Mouse (Mus musculus) hindbrain, embryonic 14.5 days (tissue): ENCODE measurements around the gene Psmb7. TPM values are rescaled to one million over a fixed set of nuclear protein-coding genes. Genes with fewer than 3 reads are reported as not detected.

Experiments used
- ATAC-seq: fragments of 200-750 bp; cut with Nextera tagmentation; 2 replicates; pipeline ENCODE4 v1.8.0; 2017; ENCODE audit warnings: moderate number of reproducible peaks, mild to moderate bottlenecking, moderate TSS enrichment, moderate library complexity; ENCODE audit not compliant: low FRiP score
- DNase-seq: peaks from one replicate; pipeline ENCODE4 v3.0.0-alpha.2; 2015; ENCODE audit warnings: low spot score
- H3K27ac ChIP-seq: fragments of 300-500 bp; sonication (generic); 2 replicates; pipeline ENCODE4 v1.5.1; 2014; ENCODE audit warnings: mild to moderate bottlenecking, moderate library complexity
- H3K27me3 ChIP-seq: fragments of 300-500 bp; sonication (generic); 2 replicates; pipeline ENCODE4 v1.6.1; 2014; ENCODE audit warnings: mild to moderate bottlenecking, low read length, mixed read lengths; ENCODE audit not compliant: control insufficient read depth, insufficient read depth
- H3K36me3 ChIP-seq: fragments of 300-500 bp; sonication (generic); replicated peaks from 2 replicates; pipeline ENCODE4 v1.6.1; 2014; ENCODE audit not compliant: control insufficient read depth, insufficient read depth
- H3K4me1 ChIP-seq: fragments of 300-500 bp; sonication (generic); replicated peaks from 2 replicates; pipeline ENCODE4 v1.6.1; 2014; ENCODE audit warnings: antibody characterized with exemption, low read length, mixed read lengths; ENCODE audit not compliant: control insufficient read depth, insufficient read depth
- H3K4me2 ChIP-seq: fragments of 300-500 bp; sonication (generic); replicated peaks from 2 replicates; pipeline ENCODE4 v1.6.1; 2014; ENCODE audit warnings: mild to moderate bottlenecking, moderate library complexity
- H3K4me3 ChIP-seq: fragments of 300-500 bp; sonication (generic); replicated peaks from 2 replicates; pipeline ENCODE4 v1.5.1; 2014; ENCODE audit warnings: mild to moderate bottlenecking, low read length
- H3K9ac ChIP-seq: fragments of 300-500 bp; sonication (generic); 2 replicates; pipeline ENCODE4 v1.6.1; 2014
- H3K9me3 ChIP-seq: fragments of 300-500 bp; sonication (generic); 2 replicates; pipeline ENCODE4 v1.6.1; 2016; ENCODE audit warnings: low read length; ENCODE audit not compliant: control insufficient read depth
- WGBS: fragments of 180-500 bp; shearing (Covaris S2); extraction: QIAGEN DNeasy Blood & Tissue Kit; methylation state at CpG from one replicate; pipeline ENCODE4 v1.1.7; 2014; 5-methylcytosine and 5-hydroxymethylcytosine counted together
- polyA plus RNA-seq: library from polyadenylated mRNA; unstranded; fragments of >200 nt; fragmentation: Nextera tagmentation; extraction: Ambion mirVana; gene quantifications from 2 replicates; pipeline ENCODE4 v1.2.1, GENCODE M21; 2014

Gene Psmb7
- polyA plus RNA-seq, 1 experiment from 2014 or later, result 305 TPM

DNA sequence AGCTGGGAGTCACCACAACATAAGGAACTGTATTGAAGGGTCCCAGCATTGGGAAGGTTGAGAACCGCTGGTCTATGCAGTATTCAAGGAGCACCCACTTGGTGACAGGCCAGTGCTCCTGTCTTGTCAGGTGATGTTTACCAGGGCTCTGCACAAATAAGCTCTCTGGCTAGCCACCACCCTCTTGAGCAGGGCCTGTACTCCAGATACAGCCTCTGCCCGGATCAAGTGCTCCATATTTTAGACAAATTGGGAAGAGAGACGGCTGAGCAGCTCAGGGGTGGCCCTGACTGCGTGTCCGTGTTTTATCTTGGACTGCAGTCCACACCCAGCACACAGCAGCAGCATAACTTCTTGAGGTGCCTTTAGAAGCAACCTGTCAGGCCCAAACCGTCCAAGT is 57.2 kb downstream of the Psmb7 start:
- no peaks in the 10 kb centered on the region for H3K9me3 ChIP-seq
- no peak overlapping the region for H3K4me2 ChIP-seq
- DNase-seq (no peak), ATAC-seq (no peak)
- H3K4me3 ChIP-seq, result no peak overlapping the region
- no peak overlapping the region for H3K27ac ChIP-seq
- H3K36me3 ChIP-seq, result peaks cover 34% of the 10 kb centered on the region
- 86% methylated on average over 6 of the region's 6 CpGs for WGBS
- no peaks in the 10 kb centered on the region for H3K27me3 ChIP-seq
- H3K9ac ChIP-seq, result no peak overlapping the region
- peaks cover 28% of the 10 kb centered on the region for H3K4me1 ChIP-seq

DNA sequence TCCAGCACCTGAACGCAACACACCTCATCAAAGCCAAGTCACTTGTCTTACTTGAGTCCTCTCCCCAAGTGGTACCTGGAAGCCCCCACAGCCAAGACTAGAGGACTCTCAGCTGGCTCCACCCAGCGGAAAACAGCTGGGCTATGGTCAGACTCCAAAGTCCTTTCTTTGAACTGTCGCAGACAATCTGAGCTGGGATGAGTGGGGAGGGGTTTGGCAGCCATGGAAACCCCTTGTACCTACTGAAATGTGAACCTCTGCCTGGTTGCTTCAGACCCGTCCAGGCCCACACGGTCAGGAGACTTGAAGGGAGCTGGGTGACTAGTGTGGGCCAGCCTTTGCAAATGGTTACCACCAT is 58.5 kb downstream of the Psmb7 start:
- Histone ChIP-seq H3K4me1 (peaks cover 28% of the 10 kb centered on the region), H3K27me3 (no peaks in the 10 kb centered on the region), H3K9me3 (no peaks in the 10 kb centered on the region), H3K36me3 (peaks cover 29% of the 10 kb centered on the region), H3K4me2 (no peak overlapping the region), H3K4me3 (no peak overlapping the region), H3K9ac (no peak overlapping the region), H3K27ac (peak overlapping the region; percentile 66)
- ATAC-seq (peak; percentile 14; the same call in 1 of the 2 replicates), DNase-seq (no peak)
- 22% methylated on average over 5 of the region's 5 CpGs for WGBS

GRCm38 (mm10) chr2:38584514-38585378 is 59.1 kb downstream of the Psmb7 start:
- H3K27me3 ChIP-seq, result no peaks in the 10 kb centered on the region
- H3K36me3 ChIP-seq, result peaks cover 24% of the 10 kb centered on the region
- peak overlapping the region; percentile 44 for H3K9ac ChIP-seq
- ATAC-seq, result peak; percentile 44
- DNase-seq, result peak; percentile 52
- H3K9me3 ChIP-seq, result no peaks in the 10 kb centered on the region
- 17% methylated on average over 13 of the region's 13 CpGs for WGBS
- H3K4me3 ChIP-seq, result no peak overlapping the region
- H3K27ac ChIP-seq, result peak overlapping the region; percentile 66
- H3K4me2 ChIP-seq, result no peak overlapping the region
- peaks cover 30% of the 10 kb centered on the region for H3K4me1 ChIP-seq

DNA sequence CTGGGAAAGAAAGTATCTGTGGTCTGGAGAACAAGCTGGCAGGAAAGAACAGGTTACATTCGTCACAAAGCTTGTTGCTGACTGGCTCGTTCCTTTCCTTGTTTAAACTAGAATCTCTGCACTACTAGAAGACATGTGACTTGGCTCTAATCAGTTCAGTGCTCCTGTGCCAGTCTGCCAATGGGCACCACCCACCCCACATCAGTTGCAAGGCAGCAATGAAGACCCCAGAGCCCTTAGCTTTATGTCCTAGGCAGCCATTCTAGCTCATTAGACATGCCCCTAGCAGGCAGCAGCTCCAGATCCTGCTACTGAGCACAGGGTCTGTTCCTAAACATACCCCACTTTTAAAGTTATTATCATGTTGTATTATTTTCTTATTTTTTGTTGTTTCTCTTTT is 59.9 kb downstream of the Psmb7 start:
- Histone ChIP-seq H3K9ac (no peak overlapping the region), H3K36me3 (peaks cover 16% of the 10 kb centered on the region), H3K27me3 (no peaks in the 10 kb centered on the region), H3K4me3 (no peak overlapping the region), H3K27ac (peak overlapping the region; percentile 66; the same call in 1 of the 2 replicates), H3K9me3 (no peaks in the 10 kb centered on the region), H3K4me1 (peaks cover 37% of the 10 kb centered on the region), H3K4me2 (no peak overlapping the region)
- 65% methylated on average over 2 of the region's 2 CpGs for WGBS
- DNase-seq (no peak), ATAC-seq (no peak)

- ATAC-seq (no peak; the same call in 1 of the 2 replicates), DNase-seq (no peak)
- no peak overlapping the region for H3K4me3 ChIP-seq
- peaks cover 32% of the 10 kb centered on the region for H3K4me1 ChIP-seq
- H3K27me3 ChIP-seq, result no peaks in the 10 kb centered on the region
- no peaks in the 10 kb centered on the region for H3K9me3 ChIP-seq
- no peak overlapping the region for H3K9ac ChIP-seq
- 15% methylated on average over 1 of the region's 1 CpGs for WGBS
- H3K36me3 ChIP-seq, result 0 out of 2 replicates have a peak, but pooled peaks cover 3% of the 10 kb centered on the region
- peak overlapping the region; percentile 78 for H3K27ac ChIP-seq
- H3K4me2 ChIP-seq, result no peak overlapping the region
Observed at GRCm38 (mm10) chr2:38579528-38579927, 64.4 kb downstream of the Psmb7 start.

DNA sequence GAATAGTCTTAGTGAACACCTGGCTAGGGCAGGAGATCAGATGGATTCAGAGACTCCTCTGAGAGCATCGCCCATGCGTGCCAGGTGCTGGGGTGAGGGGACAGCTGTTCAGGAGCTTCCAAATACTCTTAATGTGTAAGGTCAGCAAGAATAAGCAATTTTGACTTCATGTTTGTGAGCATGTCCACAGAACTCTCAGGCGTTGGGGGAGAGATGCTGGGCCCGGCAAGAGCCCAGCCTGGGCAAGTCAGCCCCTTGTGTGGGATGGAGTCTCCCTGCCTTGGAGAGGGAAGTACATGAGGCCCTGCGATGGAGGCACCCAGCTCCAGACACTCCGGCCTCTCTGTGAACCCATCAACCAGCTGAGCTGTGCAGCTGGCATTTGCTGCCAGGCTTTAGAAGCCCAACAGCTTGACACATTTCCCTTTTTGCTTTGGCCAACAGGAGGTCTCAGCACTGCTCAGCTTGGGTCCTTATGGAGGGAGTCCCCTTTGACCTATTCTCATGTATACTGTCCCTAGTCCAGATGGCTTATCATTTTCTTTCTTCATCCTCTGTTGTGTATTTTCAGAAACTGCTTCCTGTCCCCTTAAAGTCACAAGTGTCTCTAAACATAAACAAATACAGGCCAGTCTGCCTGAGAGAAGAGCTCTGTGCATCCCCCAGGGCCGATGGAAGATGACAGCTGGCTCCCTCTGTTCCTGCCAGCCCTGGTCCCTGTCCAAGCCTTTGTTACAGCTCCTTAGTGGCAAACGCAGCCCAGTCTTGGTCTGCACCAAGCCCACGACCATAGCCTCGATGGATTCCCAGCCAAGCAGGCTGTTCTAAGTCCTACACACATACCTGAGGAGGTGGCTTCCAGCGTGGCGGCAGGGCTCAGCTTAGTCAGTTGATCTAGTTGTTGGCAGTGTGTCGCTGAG is 65.0 kb downstream of the Psmb7 start:
- WGBS, result 37% methylated on average over 13 of the region's 13 CpGs
- ATAC-seq, result peak; percentile 68; the same call in 1 of the 2 replicates
- H3K9ac ChIP-seq, result no peak overlapping the region

GRCm38 (mm10) chr2:38574697-38575096 is 69.2 kb downstream of the Psmb7 start:
- Histone ChIP-seq H3K36me3 (0 out of 2 replicates have a peak, but pooled peaks cover 3% of the 10 kb centered on the region), H3K4me2 (no peak overlapping the region), H3K9me3 (no peaks in the 10 kb centered on the region), H3K9ac (no peak overlapping the region), H3K27me3 (no peaks in the 10 kb centered on the region), H3K27ac (no peak overlapping the region), H3K4me3 (no peak overlapping the region), H3K4me1 (peaks cover 28% of the 10 kb centered on the region)
- 95% methylated on average over 2 of the region's 2 CpGs for WGBS
- DNase-seq, result no peak
- ATAC-seq, result no peak

More for the DNA sequence above, 65.0 kb downstream of the Psmb7 start:
- Histone ChIP-seq H3K36me3 (0 out of 2 replicates have a peak, but pooled peaks cover 3% of the 10 kb centered on the region), H3K27ac (peak overlapping the region; percentile 78), H3K4me2 (no peak overlapping the region), H3K9me3 (no peaks in the 10 kb centered on the region), H3K4me1 (peaks cover 25% of the 10 kb centered on the region), H3K4me3 (no peak overlapping the region), H3K27me3 (no peaks in the 10 kb centered on the region)
- DNase-seq, result peak; percentile 68

GRCm38 (mm10) chr2:38571971-38572601 is 71.8 kb downstream of the Psmb7 start:
- H3K27ac ChIP-seq, result peak overlapping the region; percentile 71
- no peak overlapping the region for H3K4me3 ChIP-seq
- no peak overlapping the region for H3K4me2 ChIP-seq
- peak; percentile 34; the same call in 1 of the 2 replicates for ATAC-seq
- no peak for DNase-seq
- no peaks in the 10 kb centered on the region for H3K27me3 ChIP-seq
- H3K4me1 ChIP-seq, result peaks cover 12% of the 10 kb centered on the region
- 52% methylated on average over 23 of the region's 23 CpGs for WGBS
- H3K36me3 ChIP-seq, result 0 out of 2 replicates have a peak, but pooled peaks cover 7% of the 10 kb centered on the region
- H3K9ac ChIP-seq, result peak overlapping the region; percentile 24; the same call in 1 of the 2 replicates
- no peaks in the 10 kb centered on the region for H3K9me3 ChIP-seq
